Mouse (Mus musculus) layer of hippocampus, postnatal 25 days (tissue): Measurements from ENCODE around the gene Lacc1. TPM values are rescaled to one million over a fixed set of nuclear protein-coding genes. Genes with fewer than 3 reads are reported as not detected.

Experiments
- DNase-seq, 2 experiments: peaks; one replicate each; pipeline ENCODE4 v3.0.0; 2022; ENCODE audit warnings: mixed read lengths in 2 of 2, low spot score in 1 of 2; ENCODE audit errors: extremely low spot score in 1 of 2
- total RNA-seq, 2 experiments: library from RNA; stranded (reverse); gene quantifications; 2 replicates each; pipeline ENCODE4 v1.2.3; 2021

The Lacc1 gene
- total RNA-seq, 2 experiments from 2014 or later: 3.0 to 4.9 TPM

GRCm38 (mm10) chr14:76981176-76981575 is 55.5 kb downstream of the Lacc1 start:
- no peak for DNase-seq

- DNase-seq: no peak
Observed at GRCm38 (mm10) chr14:76979569-76979968, 57.1 kb downstream of the Lacc1 start.

Other genes starting within 250 kb of the Lacc1 start
- gene Ccdc122, start 132 bp downstream of the Lacc1 start, total RNA-seq: 1 to 10 TPM; 1.0 to 1.3 TPM
- gene Enox1, start 119.9 kb upstream of the Lacc1 start, total RNA-seq: 10 to 100 TPM; 54.8 to 61.9 TPM